Mouse (Mus musculus) hindbrain, postnatal 0 days (tissue): ENCODE results near the gene Ppfibp2. TPM values are rescaled to one million over a fixed set of nuclear protein-coding genes. Genes with fewer than 3 reads are reported as not detected.

ENCODE experiments used
- ATAC-seq: fragments of 200-750 bp; cut with Nextera tagmentation; 2 replicates; pipeline ENCODE4 v1.8.0; 2017; ENCODE audit warnings: mild to moderate bottlenecking, moderate TSS enrichment, moderate library complexity
- DNase-seq: peaks from one replicate; pipeline ENCODE4 v3.0.0-alpha.2; 2015; ENCODE audit warnings: low spot score
- H3K27ac ChIP-seq: fragments of 300-500 bp; sonication (generic); 2 replicates; pipeline ENCODE4 v1.5.1; 2014; ENCODE audit warnings: mild to moderate bottlenecking
- H3K27me3 ChIP-seq: fragments of 300-500 bp; sonication (generic); 2 replicates; pipeline ENCODE4 v1.6.1; 2014; ENCODE audit warnings: low read length, mixed read lengths; ENCODE audit not compliant: insufficient read depth
- H3K36me3 ChIP-seq: fragments of 300-500 bp; sonication (generic); 2 replicates; pipeline ENCODE4 v1.6.1; 2014; ENCODE audit warnings: low read length, mixed read lengths; ENCODE audit not compliant: insufficient read depth
- H3K4me1 ChIP-seq: fragments of 300-500 bp; sonication (generic); 2 replicates; pipeline ENCODE4 v1.6.1; 2014; ENCODE audit warnings: antibody characterized with exemption, low read length, mixed read lengths; ENCODE audit not compliant: insufficient read depth
- H3K4me2 ChIP-seq: fragments of 300-500 bp; sonication (generic); 2 replicates; pipeline ENCODE4 v1.6.1; 2014; ENCODE audit warnings: low read depth, mild to moderate bottlenecking, low read length, moderate library complexity, mixed read lengths
- H3K4me3 ChIP-seq: fragments of 300-500 bp; sonication (generic); 2 replicates; pipeline ENCODE4 v1.5.1; 2014; ENCODE audit warnings: low read length
- H3K9ac ChIP-seq: fragments of 300-500 bp; sonication (generic); replicated peaks from 2 replicates; pipeline ENCODE4 v1.6.1; 2014; ENCODE audit warnings: mild to moderate bottlenecking, low read length, moderate library complexity, mixed read lengths
- H3K9me3 ChIP-seq: fragments of 300-500 bp; sonication (generic); 2 replicates; pipeline ENCODE4 v1.6.1; 2016; ENCODE audit warnings: low read length, mixed read lengths
- CTCF ChIP-seq: IDR thresholded peaks from 2 replicates; pipeline ENCODE4 v1.5.1; 2016; ENCODE audit warnings: antibody characterized with exemption, control low read depth, low read depth
- WGBS: fragments of 180-500 bp; shearing (Covaris S2); extraction: QIAGEN DNeasy Blood & Tissue Kit; methylation state at CpG from one replicate; pipeline ENCODE4 v1.1.7; 2014; 5-methylcytosine and 5-hydroxymethylcytosine counted together
- polyA plus RNA-seq: library from polyadenylated mRNA; unstranded; fragments of >200 nt; fragmentation: Nextera tagmentation; extraction: Ambion mirVana; gene quantifications from 2 replicates; pipeline ENCODE4 v1.2.1, GENCODE M21; 2015
- total RNA-seq: library from RNA; depleted of rRNA; stranded (reverse); fragments of >200 nt; gene quantifications from 2 replicates; pipeline ENCODE4 v1.2.3, GENCODE M21; 2014

Gene Ppfibp2
- total and polyA plus RNA-seq, 2 experiments from 2014 or later = 2.3 to 3.4 TPM

- 11% methylated on average over 9 of the region's 9 CpGs for WGBS
- ATAC-seq (peak; percentile 68), DNase-seq (peak; percentile 45)
- H3K36me3 ChIP-seq = no peaks in the 10 kb centered on the region
- no peaks in the 10 kb centered on the region for H3K27me3 ChIP-seq
- peaks cover 10% of the 10 kb centered on the region; the same call in 1 of the 2 replicates for H3K4me1 ChIP-seq
- H3K27ac ChIP-seq = peak overlapping the region; percentile 72
- H3K9ac ChIP-seq = peak overlapping the region; percentile 40
- no peaks in the 10 kb centered on the region for H3K9me3 ChIP-seq
- H3K4me3 ChIP-seq = peak overlapping the region; percentile 27
- no peak for TF ChIP-seq CTCF
- peak overlapping the region; percentile 46 for H3K4me2 ChIP-seq
Observed at GRCm38 (mm10) chr7:107665586-107666261, 70.7 kb downstream of the Ppfibp2 start.

DNA sequence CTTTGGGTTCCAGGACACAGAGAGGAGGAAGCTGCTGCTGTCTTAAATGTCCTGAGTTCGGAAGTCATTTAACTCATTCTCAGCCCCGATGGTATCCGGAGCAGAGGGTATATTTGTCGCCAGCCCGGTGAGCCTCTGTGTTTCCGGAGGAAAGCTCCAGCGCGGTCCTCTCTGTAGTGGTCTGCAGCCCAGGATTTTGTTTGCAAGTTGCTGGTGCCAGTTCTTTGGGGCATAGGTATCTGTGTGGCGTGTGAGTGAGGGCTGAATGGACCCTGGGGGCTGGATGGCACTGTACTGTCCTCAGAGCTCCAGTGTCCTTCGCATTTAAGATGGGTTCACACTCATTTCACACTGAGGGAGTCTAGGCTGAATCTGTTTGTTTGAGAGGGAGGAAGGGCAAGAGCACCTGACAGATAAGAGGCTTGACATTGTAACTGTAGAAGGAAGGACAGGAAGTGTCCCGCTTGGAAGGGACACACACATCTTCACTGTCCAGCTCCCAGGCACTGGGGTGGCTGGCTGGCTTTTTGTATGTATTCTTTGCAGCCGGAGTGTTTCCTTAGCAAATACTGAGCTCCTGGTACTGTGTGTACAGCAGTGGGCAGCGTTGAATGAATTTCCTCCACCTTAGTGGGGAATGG lies 71.4 kb downstream of the Ppfibp2 start:
- H3K9ac ChIP-seq = peak overlapping the region; percentile 40

GRCm38 (mm10) chr7:107668514-107668913 lies 73.5 kb downstream of the Ppfibp2 start:
- ATAC-seq (no peak), DNase-seq (no peak)
- Histone ChIP-seq H3K9ac (no peak overlapping the region), H3K4me3 (no peak overlapping the region), H3K4me2 (no peak overlapping the region), H3K9me3 (no peaks in the 10 kb centered on the region), H3K27me3 (no peaks in the 10 kb centered on the region), H3K27ac (no peak overlapping the region), H3K4me1 (peaks cover 10% of the 10 kb centered on the region; the same call in 1 of the 2 replicates), H3K36me3 (no peaks in the 10 kb centered on the region)
- no peak for TF ChIP-seq CTCF
- WGBS = 95% methylated on average over 5 of the region's 5 CpGs

More for the DNA sequence above, 71.4 kb downstream of the Ppfibp2 start:
- no peak for ATAC-seq
- peak overlapping the region; percentile 27 for H3K4me3 ChIP-seq
- H3K4me2 ChIP-seq = peak overlapping the region; percentile 46
- no peak for DNase-seq
- H3K27ac ChIP-seq = peak overlapping the region; percentile 72
- H3K9me3 ChIP-seq = no peaks in the 10 kb centered on the region
- H3K4me1 ChIP-seq = peaks cover 10% of the 10 kb centered on the region; the same call in 1 of the 2 replicates
- no peak for TF ChIP-seq CTCF
- WGBS = 40% methylated on average over 13 of the region's 13 CpGs
- no peaks in the 10 kb centered on the region for H3K36me3 ChIP-seq
- no peaks in the 10 kb centered on the region for H3K27me3 ChIP-seq

GRCm38 (mm10) chr7:107675224-107675623 lies 80.2 kb downstream of the Ppfibp2 start:
- Histone ChIP-seq H3K9me3 (no peaks in the 10 kb centered on the region), H3K4me1 (no peaks in the 10 kb centered on the region), H3K4me2 (no peak overlapping the region), H3K4me3 (no peak overlapping the region), H3K36me3 (no peaks in the 10 kb centered on the region), H3K27me3 (no peaks in the 10 kb centered on the region), H3K27ac (no peak overlapping the region), H3K9ac (no peak overlapping the region)
- ATAC-seq (no peak), DNase-seq (no peak)
- WGBS = 83% methylated on average over 3 of the region's 3 CpGs
- TF ChIP-seq CTCF = no peak

DNA sequence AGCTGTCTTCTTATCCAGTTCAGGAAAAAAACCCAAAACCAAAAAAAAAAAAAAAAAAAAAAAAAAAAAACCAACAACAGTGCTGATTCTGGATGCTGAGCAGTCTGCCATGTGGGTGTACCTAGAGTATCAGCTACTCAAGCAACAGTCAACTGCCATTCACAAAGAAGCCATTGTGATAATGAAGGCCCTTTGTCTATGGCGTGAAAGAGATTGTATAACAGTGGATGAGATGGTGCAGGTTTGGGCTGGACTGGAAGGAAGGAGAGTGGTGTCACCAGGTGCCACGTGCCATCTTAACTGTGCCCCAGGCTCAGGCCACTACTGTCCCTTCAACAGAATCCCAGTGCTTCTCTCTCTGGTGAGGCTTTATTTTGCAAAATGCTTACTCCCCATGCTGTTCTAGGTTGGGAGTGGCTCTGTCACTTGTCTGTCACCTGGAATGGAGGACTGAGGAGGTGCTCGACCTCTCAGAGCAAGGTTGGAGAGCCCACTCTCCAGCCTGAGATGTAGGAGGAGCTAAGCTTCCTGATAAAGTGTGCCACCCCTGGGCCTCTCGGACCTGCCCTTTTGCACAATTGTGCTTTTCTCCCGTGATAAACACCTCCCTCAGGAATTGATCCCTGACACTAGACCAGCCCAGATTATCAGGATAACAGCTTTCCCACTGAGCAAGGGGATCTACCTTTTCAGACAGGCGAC lies 85.3 kb downstream of the Ppfibp2 start:
- no peak for DNase-seq
- TF ChIP-seq CTCF = no peak
- no peaks in the 10 kb centered on the region for H3K9me3 ChIP-seq

GRCm38 (mm10) chr7:107681306-107681705 lies 86.3 kb downstream of the Ppfibp2 start:
- no peaks in the 10 kb centered on the region for H3K36me3 ChIP-seq
- ATAC-seq = no peak

More for the DNA sequence above, 85.3 kb downstream of the Ppfibp2 start:
- Histone ChIP-seq H3K4me3 (no peak overlapping the region), H3K4me2 (no peak overlapping the region), H3K27ac (no peak overlapping the region), H3K9ac (no peak overlapping the region), H3K4me1 (no peaks in the 10 kb centered on the region), H3K36me3 (no peaks in the 10 kb centered on the region), H3K27me3 (no peaks in the 10 kb centered on the region)
- 50% methylated on average over 6 of the region's 6 CpGs for WGBS
- ATAC-seq = no peak

More at GRCm38 (mm10) chr7:107681306-107681705, 86.3 kb downstream of the Ppfibp2 start:
- H3K9ac ChIP-seq = no peak overlapping the region
- H3K27me3 ChIP-seq = no peaks in the 10 kb centered on the region
- no peak overlapping the region for H3K27ac ChIP-seq
- 88% methylated on average over 2 of the region's 2 CpGs for WGBS
- H3K4me1 ChIP-seq = no peaks in the 10 kb centered on the region
- no peak overlapping the region for H3K4me2 ChIP-seq
- TF ChIP-seq CTCF = no peak
- DNase-seq = no peak
- no peak overlapping the region for H3K4me3 ChIP-seq
- H3K9me3 ChIP-seq = no peaks in the 10 kb centered on the region
